Mouse (Mus musculus) C2C12 (cell line): Measurements from ENCODE around the gene Zswim8.

Source experiments
- CTCF ChIP-seq: IDR thresholded peaks from one replicate; pipeline ENCODE4 v1.5.1; 2011; ENCODE audit not compliant: control insufficient read depth, insufficient read depth, insufficient read length
- MYOG ChIP-seq: IDR thresholded peaks from one replicate; pipeline ENCODE4 v1.6.1; 2011; ENCODE audit not compliant: control insufficient read depth, insufficient read length; ENCODE audit errors: extremely low read depth
- USF1 ChIP-seq: IDR thresholded peaks from one replicate; pipeline ENCODE4 v1.6.1; 2011; ENCODE audit warnings: low read depth, mild to moderate bottlenecking, control low read depth, moderate library complexity

GRCm38 (mm10) chr14:20686576-20686975, 20.8 kb upstream of the Zswim8 start:
- no peak for TF ChIP-seq CTCF
- no peak for TF ChIP-seq MYOG
- no peak for TF ChIP-seq USF1
